Mouse (Mus musculus) left cerebral cortex, postnatal 25 days (tissue): Measurements from ENCODE around the gene Aprt. TPM values are rescaled to one million over a fixed set of nuclear protein-coding genes. Genes with fewer than 3 reads are reported as not detected.

ENCODE experiments used
- DNase-seq, 2 experiments: peaks; one replicate each; pipeline ENCODE4 v3.0.0; 2022; ENCODE audit warnings: low spot score in 2 of 2, mixed read lengths in 1 of 2
- intact Hi-C: fragments of 180-260 bp; cut with DNase I; formaldehyde crosslinking; loops from one replicate; pipeline ENCODE4 v1.15.1; 2025
- microRNA-seq, 2 experiments: library from miRNA; unstranded; fragments of <30 nt; microRNA quantifications; one replicate each; pipeline ENCODE4 v1.2.0; 2022
- total RNA-seq, 2 experiments: library from RNA; stranded (reverse); gene quantifications; 2 replicates each; pipeline ENCODE4 v1.2.3; 2021

The Aprt gene
- total RNA-seq, 2 experiments from 2014 or later = 56.6 to 60.4 TPM

GRCm38 (mm10) chr8:122546811-122547453 lies 29.8 kb downstream of the Aprt start:
- intact Hi-C loops = no loop called here
- DNase-seq = no peak

- DNase-seq = no peak
- intact Hi-C loops = no loop called here
These were observed 30.5 kb downstream of the Aprt start for GRCm38 (mm10) chr8:122546066-122546755.

GRCm38 (mm10) chr8:122544138-122544537 lies 32.6 kb downstream of the Aprt start:
- no peak for DNase-seq
- intact Hi-C loops = no loop called here

GRCm38 (mm10) chr8:122538310-122539076 lies 38.2 kb downstream of the Aprt start:
- intact Hi-C loops = no loop called here
- no peak for DNase-seq

GRCm38 (mm10) chr8:122537812-122538211 lies 38.9 kb downstream of the Aprt start:
- intact Hi-C loops = no loop called here
- no peak for DNase-seq

- intact Hi-C loops = no loop called here
- peak in 1 of 2 experiments; percentile 39 for DNase-seq
These were observed 39.7 kb downstream of the Aprt start for GRCm38 (mm10) chr8:122537033-122537432.

GRCm38 (mm10) chr8:122531312-122531711 lies 45.4 kb downstream of the Aprt start:
- DNase-seq = no peak
- intact Hi-C loops = no loop called here

GRCm38 (mm10) chr8:122529159-122529558 lies 47.5 kb downstream of the Aprt start:
- intact Hi-C loops = no loop called here
- no peak for DNase-seq

GRCm38 (mm10) chr8:122527937-122528336 lies 48.8 kb downstream of the Aprt start:
- no peak for DNase-seq
- intact Hi-C loops = no loop called here

- intact Hi-C loops = no loop called here
- no peak for DNase-seq
These were observed 50.1 kb downstream of the Aprt start for GRCm38 (mm10) chr8:122526526-122527170.

- no peak for DNase-seq
- intact Hi-C loops = no loop called here
These were observed 50.6 kb downstream of the Aprt start for GRCm38 (mm10) chr8:122526084-122526483.

- no peak for DNase-seq
- intact Hi-C loops = no loop called here
These were observed 51.7 kb downstream of the Aprt start for GRCm38 (mm10) chr8:122525004-122525403.

Small RNAs within 50 kb of the gene (microRNA-seq; reads per million reads assigned to microRNA genes)
- 0 reads per million in 2 experiments for gene Mir6396

Other genes with a start within 250 kb of the Aprt start
- gene Trhr2, start 216.2 kb downstream of the Aprt start, total RNA-seq = 1 to 10 TPM; 7.0 to 7.2 TPM
- 10 to 100 TPM; 35.7 to 39.1 TPM for gene Zc3h18, start 200.3 kb downstream of the Aprt start, total RNA-seq
- gene Il17c, start 154.9 kb downstream of the Aprt start, total RNA-seq = not detected
- gene Cyba, start 144.0 kb downstream of the Aprt start, total RNA-seq = 1 to 10 TPM; 7.8 to 8.4 TPM
- gene Mvd, start 133.5 kb downstream of the Aprt start, total RNA-seq = 10 to 100 TPM; 26.8 to 29.4 TPM
- gene Snai3, start 116.2 kb downstream of the Aprt start, total RNA-seq = under 1 TPM; 0.64 to 0.66 TPM
- 10 to 100 TPM; 33.7 to 41.6 TPM for gene Rnf166, start 100.8 kb downstream of the Aprt start, total RNA-seq
- 10 to 100 TPM; 19.5 to 23.2 TPM for gene Ctu2, start 100.8 kb downstream of the Aprt start, total RNA-seq
- 1 to 10 TPM; 5.6 to 6.3 TPM for gene Piezo1, start 25.6 kb downstream of the Aprt start, total RNA-seq
- gene Cdt1, start 8.9 kb downstream of the Aprt start, total RNA-seq = 1 to 10 TPM; 1.7 to 3.1 TPM
- gene Galns, start 34.6 kb upstream of the Aprt start, total RNA-seq = 1 to 10 TPM; 7.4 to 9.1 TPM
- 10 to 100 TPM; 81.3 to 87.8 TPM for gene Trappc2l, start 34.7 kb upstream of the Aprt start, total RNA-seq
- not detected for gene Pabpn1l, start 45.8 kb upstream of the Aprt start, total RNA-seq
- gene Cbfa2t3, start 122.2 kb upstream of the Aprt start, total RNA-seq = 10 to 100 TPM; 31.7 to 41.5 TPM
- 10 to 100 TPM; 20.5 to 22.8 TPM for gene Acsf3, start 198.6 kb upstream of the Aprt start, total RNA-seq